Mouse (Mus musculus) cortical plate, adult 2 months (tissue): ENCODE measurements around the gene Gm11034. TPM values are rescaled to one million over a fixed set of nuclear protein-coding genes. Genes with fewer than 3 reads are reported as not detected.

Source experiments
- H3K27ac ChIP-seq: fragments of 200-500 bp; 2 replicates; pipeline ENCODE4 v1.5.1; 2012; ENCODE audit warnings: low read length, control low read depth, inconsistent platforms; ENCODE audit not compliant: insufficient read depth
- H3K4me1 ChIP-seq: fragments of 200-500 bp; 2 replicates; pipeline ENCODE4 v1.6.1; 2011; ENCODE audit warnings: low read length; ENCODE audit not compliant: control insufficient read depth, insufficient read depth
- H3K4me3 ChIP-seq: fragments of 200-500 bp; 2 replicates; pipeline ENCODE4 v1.5.1; 2011; ENCODE audit warnings: mild to moderate bottlenecking, low read length, control low read depth; ENCODE audit not compliant: insufficient read depth
- CTCF ChIP-seq: fragments of 200-500 bp; IDR thresholded peaks from 2 replicates; pipeline ENCODE4 v1.5.1; 2011; ENCODE audit warnings: mild to moderate bottlenecking, control low read depth, low read length; ENCODE audit not compliant: insufficient read depth; ENCODE audit errors: extremely low read depth
- POLR2A ChIP-seq: fragments of 200-500 bp; IDR thresholded peaks from 2 replicates; pipeline ENCODE4 v1.6.1; 2011; ENCODE audit warnings: mild to moderate bottlenecking, low read length, control low read depth; ENCODE audit not compliant: insufficient read depth; ENCODE audit errors: extremely low read depth
- polyA plus RNA-seq: library from polyadenylated mRNA; depleted of rRNA; stranded (reverse); fragments of >200 nt; gene quantifications from 2 replicates; pipeline ENCODE4 v1.2.3, GENCODE M21; 2012; rRNA removed

The Gm11034 gene
- polyA plus RNA-seq, 1 experiment, result not detected

- no peaks in the 10 kb centered on the region for H3K4me1 ChIP-seq
- no peak overlapping the region for H3K27ac ChIP-seq
- H3K4me3 ChIP-seq, result no peak overlapping the region
- TF ChIP-seq POLR2A (no peak), CTCF (no peak)
Measured at GRCm38 (mm10) chr8:72183554-72184202, 29.8 kb downstream of the Gm11034 start.

DNA sequence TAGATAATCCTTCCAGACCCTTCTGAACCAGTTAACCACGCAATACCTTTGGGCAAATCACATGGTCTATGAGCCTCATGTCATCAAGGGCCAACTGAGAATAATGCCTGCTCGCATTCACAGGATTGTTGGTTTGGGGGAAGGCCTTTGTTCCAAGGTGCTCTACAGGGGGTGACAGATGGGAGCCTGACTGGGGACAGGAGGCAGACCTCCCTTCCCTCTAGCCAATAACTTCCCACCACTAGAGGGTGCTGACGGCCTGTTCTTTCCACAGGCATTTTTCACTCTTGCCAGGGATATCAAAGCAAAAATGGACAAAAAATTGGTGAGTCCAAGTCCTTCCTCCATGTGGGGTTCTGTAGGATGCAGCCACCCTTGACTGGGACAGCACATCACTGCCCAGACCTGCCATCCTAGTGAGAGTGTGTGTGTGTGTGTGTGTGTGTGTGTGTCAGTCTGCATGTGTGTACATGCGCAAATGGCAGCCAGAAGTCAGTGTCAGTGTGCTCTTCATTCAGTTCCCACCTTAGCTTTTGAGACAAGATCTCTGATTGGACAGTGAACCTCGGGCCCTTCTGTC, 36.0 kb downstream of the Gm11034 start:
- no peak for TF ChIP-seq POLR2A
- TF ChIP-seq CTCF, result peak; percentile 88
- Histone ChIP-seq H3K4me1 (no peaks in the 10 kb centered on the region), H3K27ac (no peak overlapping the region), H3K4me3 (no peak overlapping the region)

DNA sequence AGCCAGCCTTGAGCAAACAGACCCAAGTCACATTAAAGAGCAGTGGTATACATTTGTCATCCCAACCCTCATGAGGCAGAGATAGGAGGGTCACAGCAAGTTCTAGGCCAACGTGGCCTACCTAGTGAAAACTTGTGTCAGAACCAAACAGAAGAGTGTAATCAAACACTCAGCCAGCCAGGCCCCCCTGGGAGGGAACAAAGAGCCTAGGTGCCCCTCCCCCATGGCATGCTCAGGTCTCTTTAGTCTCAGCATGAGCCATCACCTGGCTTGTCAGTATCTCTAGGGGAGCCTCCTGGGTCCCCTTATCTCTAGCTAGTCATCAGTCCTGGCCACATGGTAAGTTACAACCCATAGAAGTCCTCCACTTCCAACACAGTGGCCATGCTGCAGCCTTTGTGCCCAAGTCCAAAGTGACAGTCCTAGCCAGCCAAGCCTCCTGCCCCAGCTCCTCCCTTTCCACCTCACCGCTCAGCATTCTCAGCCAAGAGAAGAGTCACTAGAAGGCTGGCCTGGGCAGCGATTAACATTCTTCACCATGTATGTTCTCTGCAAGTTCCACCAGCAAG, 43.7 kb downstream of the Gm11034 start:
- no peaks in the 10 kb centered on the region for H3K4me1 ChIP-seq
- no peak overlapping the region for H3K4me3 ChIP-seq
- H3K27ac ChIP-seq, result no peak overlapping the region
- TF ChIP-seq POLR2A (no peak), CTCF (no peak)

- TF ChIP-seq CTCF (no peak), POLR2A (no peak)
- H3K4me3 ChIP-seq, result no peak overlapping the region
- no peak overlapping the region for H3K27ac ChIP-seq
- H3K4me1 ChIP-seq, result no peaks in the 10 kb centered on the region
Measured at GRCm38 (mm10) chr8:72169098-72169668, 44.3 kb downstream of the Gm11034 start.

Other genes starting within 250 kb of the Gm11034 start
- 0.15 and 0.17 TPM in 2 replicates for gene Cyp4f18, start 204.0 kb downstream of the Gm11034 start, polyA plus RNA-seq
- not detected in 2 replicates for gene Olfr372, start 172.4 kb downstream of the Gm11034 start, polyA plus RNA-seq
- not detected in 2 replicates for gene Olfr373, start 130.5 kb downstream of the Gm11034 start, polyA plus RNA-seq
- gene Olfr374, start 106.6 kb downstream of the Gm11034 start, polyA plus RNA-seq, result 0.02 TPM in 1 of 2 replicates, not detected in the other
- 35.1 and 37.0 TPM in 2 replicates for gene Tpm4, start 78.7 kb downstream of the Gm11034 start, polyA plus RNA-seq
- 58.6 and 62.1 TPM in 2 replicates for gene Rab8a, start 52.4 kb downstream of the Gm11034 start, polyA plus RNA-seq
- 0.06 and 0.13 TPM in 2 replicates for gene Hsh2d, start 24.0 kb downstream of the Gm11034 start, polyA plus RNA-seq
- gene Cib3, start 799 bp downstream of the Gm11034 start, polyA plus RNA-seq, result not detected in 2 replicates
- 69.6 and 79.2 TPM in 2 replicates for gene Fam32a, start 6.1 kb upstream of the Gm11034 start, polyA plus RNA-seq
- gene Ap1m1, start 26.4 kb upstream of the Gm11034 start, polyA plus RNA-seq, result 101 and 104 TPM in 2 replicates
- 5.3 and 5.4 TPM in 2 replicates for gene Gm10282, start 91.6 kb upstream of the Gm11034 start, polyA plus RNA-seq
- 11.7 and 14.7 TPM in 2 replicates for gene Klf2, start 105.4 kb upstream of the Gm11034 start, polyA plus RNA-seq
- 71.4 and 72.9 TPM in 2 replicates for gene Eps15l1, start 207.8 kb upstream of the Gm11034 start, polyA plus RNA-seq
- 0.68 and 0.81 TPM in 2 replicates for gene Calr3, start 230.2 kb upstream of the Gm11034 start, polyA plus RNA-seq
- gene 1700030K09Rik, start 230.2 kb upstream of the Gm11034 start, polyA plus RNA-seq, result 8.1 and 8.9 TPM in 2 replicates